Mouse (Mus musculus) forebrain, embryonic 12.5 days (tissue): ENCODE measurements around the gene Hs3st3a1. TPM values are rescaled to one million over a fixed set of nuclear protein-coding genes. Genes with fewer than 3 reads are reported as not detected.

ENCODE experiments used
- ATAC-seq: fragments of 200-750 bp; cut with Nextera tagmentation; 2 replicates; pipeline ENCODE4 v1.8.0; 2017; ENCODE audit warnings: moderate TSS enrichment; ENCODE audit not compliant: low FRiP score
- H3K27ac ChIP-seq: fragments of 300-500 bp; sonication (generic); 2 replicates; pipeline ENCODE4 v1.5.1; 2016; ENCODE audit warnings: mild to moderate bottlenecking
- H3K27me3 ChIP-seq: fragments of 300-500 bp; sonication (generic); 2 replicates; pipeline ENCODE4 v1.6.1; 2016; ENCODE audit warnings: mild to moderate bottlenecking
- H3K36me3 ChIP-seq: fragments of 300-500 bp; sonication (generic); replicated peaks from 2 replicates; pipeline ENCODE4 v1.6.1; 2016; ENCODE audit warnings: mild to moderate bottlenecking
- H3K4me1 ChIP-seq: fragments of 300-500 bp; sonication (generic); 2 replicates; pipeline ENCODE4 v1.6.1; 2016
- H3K4me2 ChIP-seq: fragments of 300-500 bp; sonication (generic); 2 replicates; pipeline ENCODE4 v1.6.1; 2016; ENCODE audit warnings: mild to moderate bottlenecking, moderate library complexity
- H3K4me3 ChIP-seq: fragments of 300-500 bp; sonication (generic); replicated peaks from 2 replicates; pipeline ENCODE4 v1.5.1; 2016; ENCODE audit warnings: mild to moderate bottlenecking
- H3K9ac ChIP-seq: fragments of 300-500 bp; sonication (generic); 2 replicates; pipeline ENCODE4 v1.6.1; 2016; ENCODE audit warnings: mild to moderate bottlenecking
- H3K9me3 ChIP-seq: fragments of 300-500 bp; sonication (generic); 2 replicates; pipeline ENCODE4 v1.6.1; 2016
- WGBS: fragments of 180-500 bp; shearing (Covaris S2); methylation state at CpG from one replicate; pipeline ENCODE4 v1.1.7; 2016; 5-methylcytosine and 5-hydroxymethylcytosine counted together
- polyA plus RNA-seq: library from polyadenylated mRNA; unstranded; fragments of >200 nt; fragmentation: Nextera tagmentation; extraction: Ambion mirVana; gene quantifications from 2 replicates; pipeline ENCODE4 v1.2.1, GENCODE M21; 2016

The Hs3st3a1 gene
- polyA plus RNA-seq, 1 experiment from 2014 or later, result 1.3 TPM

DNA sequence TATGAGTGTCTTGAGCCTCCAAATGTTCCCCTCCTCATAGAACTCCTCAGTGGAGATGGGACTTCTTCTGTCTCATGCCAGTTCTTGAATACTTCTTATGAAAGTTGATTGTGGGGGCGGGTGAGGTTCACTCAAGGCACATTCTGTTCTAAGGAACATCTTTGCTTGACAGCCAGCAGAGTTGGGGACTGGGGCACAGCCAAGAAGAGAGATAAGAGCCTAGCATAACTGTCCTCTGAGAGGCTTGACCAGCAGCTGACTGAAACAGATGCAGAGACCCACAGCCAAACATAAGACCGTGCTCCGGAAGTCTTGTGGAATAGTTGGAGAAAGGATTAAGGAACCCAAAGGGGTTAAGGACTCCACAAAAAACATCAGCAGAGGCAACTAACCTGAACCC, 102.1 kb downstream of the Hs3st3a1 start:
- H3K4me2 ChIP-seq, result no peak overlapping the region
- H3K27me3 ChIP-seq, result no peaks in the 10 kb centered on the region
- H3K4me1 ChIP-seq, result no peaks in the 10 kb centered on the region
- no peaks in the 10 kb centered on the region for H3K36me3 ChIP-seq
- H3K9ac ChIP-seq, result no peak overlapping the region
- 92% methylated on average over 3 of the region's 3 CpGs for WGBS
- H3K27ac ChIP-seq, result no peak overlapping the region
- H3K9me3 ChIP-seq, result no peaks in the 10 kb centered on the region
- no peak overlapping the region for H3K4me3 ChIP-seq
- no peak for ATAC-seq

DNA sequence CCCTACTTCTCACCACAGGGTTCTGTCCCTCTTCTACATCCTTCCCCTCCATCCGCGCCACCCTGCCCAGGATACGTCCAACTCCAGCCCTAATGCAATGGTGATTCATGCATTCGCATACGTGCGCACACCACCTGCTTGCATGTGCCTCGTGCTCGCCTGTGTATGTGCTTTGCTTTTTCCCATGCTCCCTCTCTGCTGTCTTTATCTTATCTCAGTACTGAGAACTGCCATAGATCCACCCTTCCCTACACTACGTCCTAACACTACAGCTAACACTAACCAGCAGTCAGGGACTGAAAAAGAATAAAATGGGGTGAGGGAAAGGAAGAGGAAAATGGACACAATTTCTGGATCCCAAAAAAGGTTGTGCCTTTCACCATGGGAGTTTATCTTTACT, 106.7 kb downstream of the Hs3st3a1 start:
- Histone ChIP-seq H3K36me3 (no peaks in the 10 kb centered on the region), H3K9me3 (no peaks in the 10 kb centered on the region)
- WGBS, result 95% methylated on average over 9 of the region's 9 CpGs

DNA sequence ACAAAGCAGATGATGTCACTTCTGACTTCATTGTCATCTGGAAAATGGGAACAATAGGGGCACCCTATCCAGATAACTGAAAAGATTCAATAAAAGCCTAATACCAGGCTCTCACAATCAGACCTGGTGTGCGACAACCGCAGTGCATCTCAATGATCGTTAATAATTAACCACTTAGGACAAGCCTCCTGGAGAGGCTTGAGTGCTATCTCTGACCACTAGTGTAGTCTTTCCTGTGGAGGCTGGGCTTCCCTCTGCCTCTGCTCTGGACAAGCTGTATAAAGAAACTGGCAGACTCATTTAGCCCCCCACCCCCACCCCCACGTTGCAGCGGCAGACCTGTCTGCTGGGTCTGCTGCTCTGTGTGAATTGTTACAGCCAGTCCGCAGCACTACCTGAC, 107.2 kb downstream of the Hs3st3a1 start:
- no peak overlapping the region for H3K4me3 ChIP-seq
- 57% methylated on average over 6 of the region's 6 CpGs for WGBS
- H3K4me2 ChIP-seq, result no peak overlapping the region
- H3K36me3 ChIP-seq, result no peaks in the 10 kb centered on the region
- no peak overlapping the region for H3K9ac ChIP-seq
- no peak overlapping the region for H3K27ac ChIP-seq
- H3K4me1 ChIP-seq, result no peaks in the 10 kb centered on the region
- H3K27me3 ChIP-seq, result no peaks in the 10 kb centered on the region; the same call in 1 of the 2 replicates
- H3K9me3 ChIP-seq, result no peaks in the 10 kb centered on the region
- ATAC-seq, result no peak

More for the DNA sequence above, 106.7 kb downstream of the Hs3st3a1 start:
- Histone ChIP-seq H3K4me1 (no peaks in the 10 kb centered on the region), H3K4me3 (no peak overlapping the region), H3K27me3 (no peaks in the 10 kb centered on the region; the same call in 1 of the 2 replicates), H3K4me2 (no peak overlapping the region), H3K27ac (no peak overlapping the region), H3K9ac (no peak overlapping the region)
- ATAC-seq, result no peak

DNA sequence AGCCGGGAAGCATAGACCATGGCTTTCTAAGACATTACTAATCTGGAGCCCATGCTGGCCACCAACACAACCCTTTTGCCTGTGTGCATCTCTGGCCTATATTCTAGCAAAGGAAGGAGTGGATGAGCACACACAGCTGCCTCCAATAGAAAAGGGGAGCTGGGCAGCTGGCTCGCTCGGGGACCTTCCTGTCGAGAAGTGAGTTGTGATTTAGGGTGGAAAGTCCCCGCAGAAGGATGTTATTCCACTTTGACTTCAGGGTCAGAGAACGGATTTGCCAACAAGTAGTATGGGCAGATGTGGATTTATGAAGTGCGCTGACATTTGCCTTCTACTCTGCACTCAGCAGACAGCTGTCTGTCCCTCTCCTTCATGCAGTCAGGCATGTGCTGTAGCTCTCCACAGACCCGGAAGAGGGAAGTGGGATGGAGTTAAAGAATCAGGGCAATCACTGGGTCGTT, 108.1 kb downstream of the Hs3st3a1 start:
- H3K9ac ChIP-seq, result no peak overlapping the region
- H3K9me3 ChIP-seq, result no peaks in the 10 kb centered on the region
- H3K36me3 ChIP-seq, result no peaks in the 10 kb centered on the region
- WGBS, result 83% methylated on average over 9 of the region's 9 CpGs
- H3K27ac ChIP-seq, result no peak overlapping the region
- no peak for ATAC-seq
- H3K27me3 ChIP-seq, result no peaks in the 10 kb centered on the region; the same call in 1 of the 2 replicates
- no peak overlapping the region for H3K4me3 ChIP-seq
- H3K4me1 ChIP-seq, result no peaks in the 10 kb centered on the region
- H3K4me2 ChIP-seq, result no peak overlapping the region

DNA sequence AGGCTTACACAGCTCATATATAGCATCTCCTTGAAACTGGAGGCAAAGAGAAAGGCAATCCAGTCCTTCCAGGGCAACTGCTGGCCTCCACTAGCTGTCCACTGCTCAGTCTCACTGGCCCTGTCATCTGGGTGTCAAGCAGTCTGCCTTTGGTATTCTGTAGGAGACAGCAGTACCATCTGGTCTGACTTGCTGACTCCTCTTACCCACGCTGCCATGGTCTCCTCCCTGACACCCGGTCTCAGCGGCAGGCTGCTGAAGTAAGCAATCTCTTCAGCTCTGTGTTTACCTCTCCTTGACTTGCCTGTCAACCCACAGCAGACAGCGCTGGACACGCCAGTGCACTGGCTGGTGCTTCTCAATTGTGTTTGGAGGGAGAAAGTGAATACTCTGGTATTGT, 109.1 kb downstream of the Hs3st3a1 start:
- Histone ChIP-seq H3K36me3 (no peaks in the 10 kb centered on the region), H3K4me2 (no peak overlapping the region), H3K27ac (no peak overlapping the region), H3K9ac (no peak overlapping the region), H3K4me1 (peaks cover 3% of the 10 kb centered on the region; the same call in 1 of the 2 replicates), H3K9me3 (no peaks in the 10 kb centered on the region), H3K27me3 (no peaks in the 10 kb centered on the region; the same call in 1 of the 2 replicates), H3K4me3 (no peak overlapping the region)
- no peak for ATAC-seq
- WGBS, result 81% methylated on average over 5 of the region's 5 CpGs

DNA sequence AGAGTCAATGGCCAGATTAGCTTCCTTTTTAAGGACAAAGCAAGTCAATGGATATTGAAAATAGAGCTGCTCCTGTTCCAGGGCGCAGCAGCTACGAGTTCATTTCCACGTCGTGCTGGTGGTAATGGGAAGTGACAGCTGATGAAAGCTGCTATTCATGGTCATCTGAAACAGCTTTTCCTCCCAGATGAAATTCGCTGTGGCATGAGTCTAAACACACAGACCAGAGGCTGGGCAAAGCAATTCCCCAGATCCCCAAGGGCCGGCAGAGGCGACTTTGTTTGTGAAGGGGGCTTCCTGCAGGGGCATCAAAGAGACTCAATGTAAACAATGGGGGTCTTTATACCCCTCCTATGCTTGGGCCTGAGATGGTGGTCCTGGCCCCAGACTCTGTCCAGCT, 114.2 kb downstream of the Hs3st3a1 start:
- no peak overlapping the region for H3K9ac ChIP-seq
- H3K4me1 ChIP-seq, result peaks cover 11% of the 10 kb centered on the region
- ATAC-seq, result no peak
- no peaks in the 10 kb centered on the region; the same call in 1 of the 2 replicates for H3K27me3 ChIP-seq
- H3K36me3 ChIP-seq, result no peaks in the 10 kb centered on the region
- H3K27ac ChIP-seq, result no peak overlapping the region
- H3K9me3 ChIP-seq, result no peaks in the 10 kb centered on the region
- no peak overlapping the region for H3K4me2 ChIP-seq
- no peak overlapping the region for H3K4me3 ChIP-seq
- 27% methylated on average over 7 of the region's 7 CpGs for WGBS

DNA sequence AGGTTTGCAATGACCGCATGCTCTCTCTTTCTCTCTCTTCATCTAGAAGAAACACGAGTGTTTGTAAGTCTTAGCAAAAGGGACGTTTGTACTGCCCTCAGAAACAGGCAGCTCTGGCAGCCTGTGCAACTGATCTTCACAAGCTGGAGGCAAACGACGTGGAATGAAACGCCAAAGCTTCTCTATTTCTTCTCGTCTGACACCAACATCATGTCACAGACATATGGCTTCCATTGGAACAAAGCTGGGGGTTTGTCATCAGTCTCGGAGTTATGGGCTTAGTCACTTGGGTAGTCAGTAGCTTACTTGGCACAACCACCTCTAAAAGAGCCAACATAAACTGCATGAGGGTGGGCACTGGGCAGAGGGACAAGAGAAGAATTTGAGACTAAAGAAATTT, 114.8 kb downstream of the Hs3st3a1 start:
- Histone ChIP-seq H3K9me3 (no peaks in the 10 kb centered on the region), H3K36me3 (no peaks in the 10 kb centered on the region), H3K4me3 (no peak overlapping the region), H3K27me3 (no peaks in the 10 kb centered on the region; the same call in 1 of the 2 replicates), H3K27ac (no peak overlapping the region), H3K9ac (no peak overlapping the region), H3K4me1 (peaks cover 11% of the 10 kb centered on the region), H3K4me2 (no peak overlapping the region)
- no peak for ATAC-seq
- 78% methylated on average over 8 of the region's 8 CpGs for WGBS

DNA sequence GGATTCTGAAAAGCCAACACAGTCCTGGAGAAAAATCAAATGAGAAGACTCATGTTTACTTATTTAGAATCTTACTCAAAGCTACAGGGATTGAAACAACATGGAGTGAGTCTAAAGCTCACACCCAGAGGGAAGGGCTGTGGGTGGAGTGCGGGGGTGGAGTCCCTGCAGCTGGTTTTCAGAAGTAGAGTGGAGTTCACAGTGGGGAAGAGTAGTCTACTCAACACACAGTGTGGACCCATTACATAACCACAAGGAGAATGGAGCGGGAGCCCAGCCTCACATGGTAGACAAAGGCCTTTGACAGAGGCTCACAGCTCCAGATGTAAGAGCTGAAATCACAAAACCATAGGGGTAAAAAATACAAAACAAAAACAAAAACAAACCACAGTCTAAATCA, 123.2 kb downstream of the Hs3st3a1 start:
- Histone ChIP-seq H3K27ac (no peak overlapping the region), H3K4me3 (no peak overlapping the region), H3K4me1 (no peaks in the 10 kb centered on the region), H3K9ac (no peak overlapping the region), H3K36me3 (no peaks in the 10 kb centered on the region), H3K27me3 (no peaks in the 10 kb centered on the region), H3K9me3 (no peaks in the 10 kb centered on the region), H3K4me2 (no peak overlapping the region)
- ATAC-seq, result no peak
- WGBS, result 77% methylated on average over 2 of the region's 2 CpGs

DNA sequence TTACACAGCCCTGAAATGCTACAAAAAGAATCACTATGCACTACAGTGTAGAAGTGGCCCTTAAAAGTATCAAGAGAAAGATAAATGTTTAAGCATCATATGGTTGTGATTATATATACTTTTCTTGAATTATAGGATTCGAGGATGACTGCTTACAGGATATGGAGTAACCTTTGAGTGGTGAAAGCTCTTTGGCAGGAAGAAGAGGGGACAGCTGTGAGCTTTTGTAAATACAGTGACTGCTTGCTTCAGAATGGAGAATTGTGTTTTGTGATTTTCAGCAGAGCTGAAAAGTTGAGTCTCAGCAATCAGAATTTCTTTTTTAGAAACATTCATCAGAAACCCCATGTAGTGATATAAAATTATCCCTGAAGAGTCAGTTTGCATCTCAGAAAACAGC, 124.3 kb downstream of the Hs3st3a1 start:
- H3K27ac ChIP-seq, result no peak overlapping the region
- H3K9me3 ChIP-seq, result no peaks in the 10 kb centered on the region
- H3K9ac ChIP-seq, result no peak overlapping the region
- no peak for ATAC-seq
- H3K36me3 ChIP-seq, result no peaks in the 10 kb centered on the region
- H3K4me2 ChIP-seq, result no peak overlapping the region
- H3K27me3 ChIP-seq, result no peaks in the 10 kb centered on the region
- no peaks in the 10 kb centered on the region for H3K4me1 ChIP-seq
- 73% methylated on average over 1 of the region's 1 CpGs for WGBS
- H3K4me3 ChIP-seq, result no peak overlapping the region

DNA sequence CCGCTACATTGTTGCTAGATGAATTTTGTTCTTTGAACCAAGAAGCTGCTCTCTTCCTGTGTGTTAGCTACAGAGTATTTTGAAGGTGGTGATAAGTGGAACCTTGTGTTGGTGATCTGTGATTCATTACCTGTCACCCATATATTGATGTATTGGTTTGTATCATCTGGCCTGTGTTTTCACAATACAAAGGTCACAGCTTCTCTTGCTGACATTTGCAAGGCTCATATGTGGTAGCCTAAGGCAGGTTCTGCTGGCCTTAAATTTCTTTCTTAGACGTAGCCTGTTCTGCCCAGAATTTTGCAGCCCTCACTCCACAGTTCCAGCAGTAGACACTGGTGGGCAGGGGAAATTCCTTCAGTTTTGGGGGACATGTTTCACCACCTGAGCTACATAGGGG, 125.3 kb downstream of the Hs3st3a1 start:
- no peaks in the 10 kb centered on the region for H3K36me3 ChIP-seq
- H3K27me3 ChIP-seq, result no peaks in the 10 kb centered on the region
- H3K9ac ChIP-seq, result no peak overlapping the region
- H3K9me3 ChIP-seq, result no peaks in the 10 kb centered on the region
- no peak overlapping the region for H3K4me3 ChIP-seq
- no peaks in the 10 kb centered on the region for H3K4me1 ChIP-seq
- no peak overlapping the region for H3K27ac ChIP-seq
- ATAC-seq, result no peak
- WGBS, result 77% methylated on average over 2 of the region's 2 CpGs
- no peak overlapping the region for H3K4me2 ChIP-seq

DNA sequence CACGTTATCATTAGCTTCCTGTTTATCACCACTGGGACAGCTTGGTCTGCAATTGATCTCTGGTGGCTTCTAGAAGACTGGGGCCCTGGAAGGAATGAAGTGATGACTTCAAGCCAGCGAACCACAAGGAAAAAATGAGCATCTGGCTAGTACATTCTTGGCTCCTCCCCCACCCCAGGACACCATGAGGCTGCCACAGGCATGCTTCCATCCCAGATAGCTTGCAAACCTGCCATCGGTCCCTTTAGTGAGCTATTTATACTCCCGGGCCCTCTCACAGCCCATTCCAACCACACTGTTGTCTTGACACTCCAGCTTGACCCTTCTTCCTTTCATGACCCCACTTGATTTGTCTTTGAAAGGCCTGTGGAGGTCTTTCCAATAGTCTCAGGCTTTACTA, 127.6 kb downstream of the Hs3st3a1 start:
- Histone ChIP-seq H3K27me3 (no peaks in the 10 kb centered on the region), H3K36me3 (no peaks in the 10 kb centered on the region), H3K9ac (no peak overlapping the region), H3K4me1 (no peaks in the 10 kb centered on the region), H3K4me2 (no peak overlapping the region), H3K9me3 (no peaks in the 10 kb centered on the region), H3K4me3 (no peak overlapping the region), H3K27ac (no peak overlapping the region)
- 62% methylated on average over 4 of the region's 4 CpGs for WGBS
- ATAC-seq, result no peak
